Comparison of ENCODE assay signal across 10 mouse cellular contexts in the genomic region with DNA sequence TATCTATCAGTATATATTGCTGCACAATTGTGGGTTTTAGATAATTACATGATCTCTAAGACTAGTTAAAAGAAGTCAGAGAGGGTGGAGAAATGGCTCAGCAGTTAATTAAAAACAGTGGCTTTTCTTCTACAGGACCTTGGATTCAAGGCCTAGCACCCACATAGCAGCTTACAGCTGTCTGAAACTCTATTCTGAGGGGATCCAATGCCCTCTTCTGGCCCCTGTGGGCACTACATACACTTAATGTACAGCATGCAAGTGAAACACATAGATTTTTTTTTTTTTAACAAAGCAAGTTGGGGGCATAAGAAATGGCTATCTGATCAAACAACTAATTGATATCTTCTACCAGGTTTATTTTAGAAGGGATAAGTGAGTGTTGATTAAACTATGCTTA. TPM values are rescaled to one million over a fixed set of nuclear protein-coding genes. Genes with fewer than 3 reads are reported as not detected.
DNase-seq lines count a peak whose midpoint lies in the region; ATAC-seq and TF ChIP-seq lines count a peak whose summit lies in the region.
"Had no signal": no experiment of that assay in that cellular context is flagged by ENCODE, and none has a peak within 500 bp of the region (broad histone marks: within the 10 kb centered on the region; RNA-seq: fewer than 3 reads in every experiment).

No protein-coding gene starts in this region.

- ATAC-seq in intestine, embryonic 14.5 days (replicated peaks; ENCODE audit: low FRiP score, low TSS enrichment, low read depth), result no peak
- ATAC-seq in intestine, embryonic 16.5 days, result no peak
- ATAC-seq in CD4-positive, CD25-positive, alpha-beta regulatory T cell, adult 4 months, result peak; percentile 75
- ATAC-seq in embryonic facial prominence, embryonic 14.5 days (ENCODE audit: low read depth), result no peak
- ATAC-seq in liver, embryonic 14.5 days (ENCODE audit: insufficient read depth), result peak; percentile 68; the same call in 1 of the 2 replicates

- no peaks in the 10 kb centered on the region for H3K9me3 ChIP-seq in intestine, embryonic 14.5 days (ENCODE audit: control insufficient read depth, low read length)
- H3K9me3 ChIP-seq in intestine, embryonic 16.5 days (ENCODE audit: control insufficient read depth, low read length), result no peaks in the 10 kb centered on the region
- no peaks in the 10 kb centered on the region for H3K9me3 ChIP-seq in embryonic facial prominence, embryonic 14.5 days (ENCODE audit: control insufficient read depth, low read length)
- H3K9me3 ChIP-seq in liver, embryonic 14.5 days (ENCODE audit: control insufficient read depth, low read length), result no peaks in the 10 kb centered on the region

- no peak overlapping the region for H3K27ac ChIP-seq in intestine, embryonic 14.5 days (ENCODE audit: low read depth)
- no peak overlapping the region for H3K27ac ChIP-seq in intestine, embryonic 16.5 days (ENCODE audit: low read length)
- H3K27ac ChIP-seq in embryonic facial prominence, embryonic 14.5 days (replicated peaks; ENCODE audit: low read depth, low read length), result no peak overlapping the region
- no peak overlapping the region for H3K27ac ChIP-seq in liver, embryonic 14.5 days
- H3K27ac ChIP-seq: macrophage had no signal

- peak; percentile 68 for TF ChIP-seq CTCF in liver, embryonic 14.5 days (IDR thresholded peaks at IDR 0.05; ENCODE audit: low read depth)

- H3K4me2 ChIP-seq in intestine, embryonic 14.5 days (ENCODE audit: low read length), result no peak overlapping the region
- no peak overlapping the region for H3K4me2 ChIP-seq in intestine, embryonic 16.5 days (ENCODE audit: low read depth, low read length)
- no peak overlapping the region for H3K4me2 ChIP-seq in embryonic facial prominence, embryonic 14.5 days (ENCODE audit: low read depth, low read length)
- no peak overlapping the region for H3K4me2 ChIP-seq in liver, embryonic 14.5 days (ENCODE audit: low read depth)

- peak; percentile 61 for DNase-seq in intestine, embryonic 14.5 days (ENCODE audit: low spot score)
- DNase-seq in adrenal gland, adult 18-20 months (ENCODE audit: low spot score in 2 of 2), result peak; percentile 44 to 60
- DNase-seq in embryonic facial prominence, embryonic 14.5 days (ENCODE audit: low spot score), result peak; percentile 46
- DNase-seq in liver, embryonic 14.5 days (ENCODE audit: low read depth in 3 of 3, low spot score in 3 of 3), result peak; percentile 28 to 47 (median 42)
- DNase-seq in retina, embryonic 14.5 days (ENCODE audit: low spot score), result peak; percentile 67
- DNase-seq in frontal cortex, postnatal 10 days (ENCODE audit: low spot score in 2 of 2), result no peak

- peaks cover 22% of the 10 kb centered on the region for H3K36me3 ChIP-seq in intestine, embryonic 14.5 days (ENCODE audit: control insufficient read depth, insufficient read depth, low read length)
- no peaks in the 10 kb centered on the region; the same call in 1 of the 2 replicates for H3K36me3 ChIP-seq in intestine, embryonic 16.5 days (ENCODE audit: control insufficient read depth, insufficient read depth, low read length)
- H3K36me3 ChIP-seq in embryonic facial prominence, embryonic 14.5 days (ENCODE audit: control insufficient read depth, insufficient read depth, low read length), result peaks cover 22% of the 10 kb centered on the region
- peaks cover 12% of the 10 kb centered on the region for H3K36me3 ChIP-seq in liver, embryonic 14.5 days (replicated peaks; ENCODE audit: control insufficient read depth, insufficient read depth, low read depth)

- H3K27me3 ChIP-seq in intestine, embryonic 14.5 days (replicated peaks; ENCODE audit: control insufficient read depth, insufficient read depth, low read length), result no peaks in the 10 kb centered on the region
- no peaks in the 10 kb centered on the region for H3K27me3 ChIP-seq in intestine, embryonic 16.5 days (replicated peaks; ENCODE audit: control insufficient read depth, insufficient read depth, low read length)
- H3K27me3 ChIP-seq in embryonic facial prominence, embryonic 14.5 days (replicated peaks; ENCODE audit: control insufficient read depth, insufficient read depth, low read length), result no peaks in the 10 kb centered on the region
- no peaks in the 10 kb centered on the region for H3K27me3 ChIP-seq in liver, embryonic 14.5 days (ENCODE audit: control insufficient read depth, insufficient read depth, low read length)

- no peak overlapping the region for H3K4me3 ChIP-seq in intestine, embryonic 14.5 days (ENCODE audit: low read depth, low read length)
- no peak overlapping the region for H3K4me3 ChIP-seq in intestine, embryonic 16.5 days (ENCODE audit: low read length)
- no peak overlapping the region for H3K4me3 ChIP-seq in embryonic facial prominence, embryonic 14.5 days (ENCODE audit: low read depth, low read length)
- no peak overlapping the region for H3K4me3 ChIP-seq in liver, embryonic 14.5 days (ENCODE audit: insufficient read depth in 1 of 2, low read depth in 2 of 2, low read length in 2 of 2)
- H3K4me3 ChIP-seq: erythroblast, embryonic 14.5 days had no signal

- no peak overlapping the region for H3K9ac ChIP-seq in intestine, embryonic 14.5 days (ENCODE audit: low read length)
- H3K9ac ChIP-seq in intestine, embryonic 16.5 days (ENCODE audit: low read depth, low read length), result no peak overlapping the region
- H3K9ac ChIP-seq in embryonic facial prominence, embryonic 14.5 days (ENCODE audit: low read depth, low read length), result no peak overlapping the region
- H3K9ac ChIP-seq in liver, embryonic 14.5 days (replicated peaks), result no peak overlapping the region

- peaks cover 18% of the 10 kb centered on the region for H3K4me1 ChIP-seq in intestine, embryonic 14.5 days (replicated peaks; ENCODE audit: control insufficient read depth, insufficient read depth, low read length)
- peaks cover 14% of the 10 kb centered on the region for H3K4me1 ChIP-seq in intestine, embryonic 16.5 days (ENCODE audit: control insufficient read depth, insufficient read depth, low read length)
- H3K4me1 ChIP-seq in embryonic facial prominence, embryonic 14.5 days (ENCODE audit: control insufficient read depth, insufficient read depth, low read length), result peaks cover 13% of the 10 kb centered on the region
- peaks cover 0 to 7% of the 10 kb centered on the region in 2 experiments; a peak in 1 of 4 replicates for H3K4me1 ChIP-seq in liver, embryonic 14.5 days (replicated peaks; ENCODE audit: control insufficient read depth in 2 of 2, insufficient read depth in 2 of 2, low read length in 1 of 2)

- TF ChIP-seq EP300 in liver, embryonic 14.5 days (IDR thresholded peaks at IDR 0.05; ENCODE audit: low read depth), result no peak

RNA-seq across cellular contexts. Expression of a gene that starts 26.6 kb away (rescaled TPM):
- 90.0 and 91.5 TPM in 2 replicates for polyA plus RNA-seq in intestine, embryonic 14.5 days (2014; fragmentation: Nextera tagmentation; extraction: Ambion mirVana)
- 58.5 and 61.2 TPM in 2 replicates for polyA plus RNA-seq in intestine, embryonic 16.5 days (2015; fragmentation: Nextera tagmentation; extraction: Ambion mirVana)
- 10 to 100 TPM; 31.9 to 37.2 TPM for polyA plus RNA-seq in CD4-positive, CD25-positive, alpha-beta regulatory T cell, adult 4 months (2017; shearing (Covaris generic))
- total RNA-seq in adrenal gland, adult 18-20 months (2021), result 10 to 100 TPM; 72.2 to 86.2 TPM
- polyA plus RNA-seq in embryonic facial prominence, embryonic 14.5 days (2014; fragmentation: Nextera tagmentation; extraction: Ambion mirVana), result 81.5 and 89.9 TPM in 2 replicates
- 10.5 and 11.8 TPM in 2 replicates for polyA plus RNA-seq in liver, embryonic 14.5 days (2012; rRNA removed)
- 14.1 and 16.2 TPM in 2 replicates for polyA plus RNA-seq in liver, embryonic 14.5 days (2014; fragmentation: Nextera tagmentation; extraction: Ambion mirVana)

RNA-seq across cellular contexts. Expression of a gene that starts 57.7 kb away (rescaled TPM):
- polyA plus RNA-seq in intestine, embryonic 14.5 days (2014; fragmentation: Nextera tagmentation; extraction: Ambion mirVana), result 48.2 and 48.9 TPM in 2 replicates
- 57.7 and 63.0 TPM in 2 replicates for polyA plus RNA-seq in intestine, embryonic 16.5 days (2015; fragmentation: Nextera tagmentation; extraction: Ambion mirVana)
- polyA plus RNA-seq in CD4-positive, CD25-positive, alpha-beta regulatory T cell, adult 4 months (2017; shearing (Covaris generic)), result 100 to 1,000 TPM in 1 of 2 experiments, 10 to 100 TPM in 1; 76.7 to 104 TPM
- 10 to 100 TPM; 38.6 to 40.9 TPM for total RNA-seq in adrenal gland, adult 18-20 months (2021)
- polyA plus RNA-seq in embryonic facial prominence, embryonic 14.5 days (2014; fragmentation: Nextera tagmentation; extraction: Ambion mirVana), result 36.1 and 38.9 TPM in 2 replicates
- 14.0 and 19.6 TPM in 2 replicates for polyA plus RNA-seq in liver, embryonic 14.5 days (2012; rRNA removed)
- 35.4 and 35.7 TPM in 2 replicates for polyA plus RNA-seq in liver, embryonic 14.5 days (2014; fragmentation: Nextera tagmentation; extraction: Ambion mirVana)

Comparison
In these comparisons a context has a peak if more than half of its experiments do, and no peak if none do; other contexts are left out.
1. ATAC-seq: peak in CD4-positive, CD25-positive, alpha-beta regulatory T cell, adult 4 months (single experiment) and liver, embryonic 14.5 days (single experiment); none in intestine, embryonic 14.5 days (single experiment), intestine, embryonic 16.5 days (single experiment) and embryonic facial prominence, embryonic 14.5 days (single experiment).
2. DNase-seq: peak in intestine, embryonic 14.5 days (single experiment), adrenal gland, adult 18-20 months (2 of 2), embryonic facial prominence, embryonic 14.5 days (single experiment), liver, embryonic 14.5 days (3 of 3) and retina, embryonic 14.5 days (single experiment); none in frontal cortex, postnatal 10 days (0 of 2).